ENCODE assay signal across 26 mouse cellular contexts in genomic region chr3:145038813-145039212, GRCm38 (mm10). TPM values are rescaled to one million over a fixed set of nuclear protein-coding genes. Genes with fewer than 3 reads are reported as not detected.
DNase-seq lines count a peak whose midpoint lies in the region; ATAC-seq and TF ChIP-seq lines count a peak whose summit lies in the region.
"Had no signal": no experiment of that assay in that cellular context is flagged by ENCODE, and none has a peak within 500 bp of the region (broad histone marks: within the 10 kb centered on the region; RNA-seq: fewer than 3 reads in every experiment).

No protein-coding gene starts in this region.

- no peak overlapping the region for H3K4me3 ChIP-seq in G1E (ENCODE audit: low read depth, low read length)
- no peak overlapping the region for H3K4me3 ChIP-seq in MEL (ENCODE audit: control insufficient read depth in 1 of 2, insufficient read depth in 1 of 2, low read depth in 2 of 2, low read length in 2 of 2)

- ATAC-seq in G1E (ENCODE audit: extremely low read depth, insufficient number of reproducible peaks, low FRiP score, poor library complexity, severe bottlenecking): peak; percentile 60
- peak; percentile 42; the same call in 1 of the 2 replicates for ATAC-seq in megakaryocyte progenitor cell, adult 5-6 weeks (replicated peaks; ENCODE audit: poor library complexity)
- ATAC-seq in megakaryocyte-erythroid progenitor cell, adult 5-6 weeks (replicated peaks; ENCODE audit: low FRiP score, low TSS enrichment, poor library complexity, severe bottlenecking): peak; percentile 59; the same call in 1 of the 2 replicates
- ATAC-seq: activated CD4-positive, CD25-positive, alpha-beta regulatory T cell, adult 4 months; CD4-positive, CD25-positive, alpha-beta regulatory T cell, adult 4 months; Patski had no signal

- TF ChIP-seq RAD21 in MEL (IDR thresholded peaks at IDR 0.05; ENCODE audit: low read depth, low read length): no peak

- no peaks in the 10 kb centered on the region for H3K27me3 ChIP-seq in G1E (ENCODE audit: insufficient read depth, low read length)
- H3K27me3 ChIP-seq in MEL (ENCODE audit: control insufficient read depth in 1 of 2, insufficient read depth in 2 of 2, low read length in 2 of 2): no peaks in the 10 kb centered on the region; a peak in 1 of 4 replicates
- H3K27me3 ChIP-seq: CH12.LX had no signal

- H3K9ac ChIP-seq in MEL (ENCODE audit: control insufficient read depth, low read depth, low read length, poor library complexity, severe bottlenecking): no peak overlapping the region

- TF ChIP-seq CTCF in G1E (IDR thresholded peaks at IDR 0.05; ENCODE audit: low read depth, low read length) (no peak), MEL (IDR thresholded peaks at IDR 0.05 in 2 of 3, conservative IDR thresholded peaks at IDR 0.05 in 1 of 3; ENCODE audit: control insufficient read depth in 1 of 3, insufficient read depth in 1 of 3, low read depth in 2 of 3, low read length in 3 of 3, poor library complexity in 1 of 3, severe bottlenecking in 1 of 3) (no peak)

- H3K4me1 ChIP-seq in G1E (ENCODE audit: insufficient read depth, low read depth, low read length) (peaks cover 24% of the 10 kb centered on the region), MEL (ENCODE audit: control insufficient read depth in 1 of 2, insufficient read depth in 2 of 2, low read length in 2 of 2) (no peaks in the 10 kb centered on the region)

- TF ChIP-seq POLR2A in MEL (IDR thresholded peaks at IDR 0.05; ENCODE audit: control insufficient read depth in 1 of 2, insufficient read depth in 1 of 2, low read depth in 1 of 2, low read length in 2 of 2, poor library complexity in 1 of 2): no peak

- peak; percentile 45 to 74 for TF ChIP-seq EP300 in MEL (IDR thresholded peaks at IDR 0.05; ENCODE audit: low read depth in 1 of 2, low read length in 2 of 2)

- no peak overlapping the region for H3K27ac ChIP-seq in MEL (ENCODE audit: control insufficient read depth, low read depth, low read length)

- no peaks in the 10 kb centered on the region for H3K79me2 ChIP-seq in MEL (ENCODE audit: control insufficient read depth, insufficient read depth, low read length, poor library complexity)

- DNase-seq in G1E (ENCODE audit: low spot score) (no peak), MEL (ENCODE audit: low read depth, low spot score) (no peak)
- no peak for DNase-seq in lung, postnatal 36 days
- DNase-seq in urinary bladder, adult 2 months (ENCODE audit: low spot score): no peak
- no peak for DNase-seq in layer of hippocampus, postnatal 36 days
- DNase-seq in kidney, postnatal 4 days: no peak
- DNase-seq: adrenal gland, adult 2 months; adrenal gland, adult 8-10 months; adrenal gland, postnatal 10 days; adrenal gland, postnatal 14 days; adrenal gland, postnatal 25 days; adrenal gland, postnatal 36 days; B cell, adult 2 months; cerebellum, adult 11 months; cerebellum, adult 11-12 months; cerebellum, adult 18-20 months; cerebellum, adult 2 months had no signal

- H3K9me3 ChIP-seq in G1E (replicated peaks) (no peaks in the 10 kb centered on the region), MEL (replicated peaks; ENCODE audit: insufficient read depth, low read length) (no peaks in the 10 kb centered on the region)

- no peaks in the 10 kb centered on the region for H3K36me3 ChIP-seq in G1E (replicated peaks)
- H3K36me3 ChIP-seq in MEL (ENCODE audit: control insufficient read depth in 1 of 2, insufficient read depth in 2 of 2, low read length in 2 of 2): no peaks in the 10 kb centered on the region

TF ChIP-seq in MEL, 35 proteins besides CTCF, POLR2A, EP300 and RAD21:
- peak; percentile 75; the same call in 1 of the 2 replicates for TF ChIP-seq TCF12 (IDR thresholded peaks at IDR 0.05; ENCODE audit: low read depth, low read length)
- no peak for TF ChIP-seq MXI1 (IDR thresholded peaks at IDR 0.05; ENCODE audit: low read depth, low read length)
- TF ChIP-seq GATA1 (IDR thresholded peaks at IDR 0.05; ENCODE audit: low read depth, low read length): 0 out of 2 replicates have a peak, but pooled peaks have one; percentile 12

RNA-seq across cellular contexts. Expression of gene Clca1, which starts 6.2 kb away (rescaled TPM):
- 4.6 TPM in 1 of 2 replicates, not detected in the other for total RNA-seq in G1E (2014; fragmentation: Nextera tagmentation)
- 0.27 TPM in 1 of 2 replicates, not detected in the other for total RNA-seq in G1E (2017)
- polyA plus RNA-seq in G1E (2012): not detected in 2 replicates
- total RNA-seq in MEL (2012; rRNA removed): not detected in 2 replicates
- not detected for polyA plus RNA-seq in MEL (2012; ENCODE audit: insufficient read depth in 1 of 2, insufficient read length in 2 of 2, low read depth in 1 of 2, low replicate concordance in 2 of 2, missing spikeins in 1 of 2)
- not detected in 2 replicates for total RNA-seq in megakaryocyte progenitor cell, adult 5-6 weeks (2015)
- total RNA-seq in megakaryocyte progenitor cell, adult 5-6 weeks (2017): not detected in 2 replicates
- not detected in 2 replicates for total RNA-seq in megakaryocyte-erythroid progenitor cell, adult 5-6 weeks (2014; fragmentation: Nextera tagmentation)
- not detected in 2 replicates for total RNA-seq in megakaryocyte-erythroid progenitor cell, adult 5-6 weeks (2017)
- 0.18 and 0.21 TPM in 2 replicates for polyA plus RNA-seq in urinary bladder, adult 2 months (2012; rRNA removed)
- not detected for total RNA-seq in layer of hippocampus, postnatal 36 days (2021)
- total RNA-seq: adrenal gland, adult 18-20 months; adrenal gland, adult 2 months; adrenal gland, adult 8-10 months; adrenal gland, postnatal 10 days; adrenal gland, postnatal 14 days; adrenal gland, postnatal 25 days; adrenal gland, postnatal 36 days; adrenal gland, postnatal 4 days had no signal
- polyA plus RNA-seq: activated CD4-positive, CD25-positive, alpha-beta regulatory T cell, adult 4 months; adrenal gland, adult 2 months; C2C12; CD4-positive, CD25-positive, alpha-beta regulatory T cell, adult 4 months; cerebellum, adult 2 months; Patski had no signal
